Mouse (Mus musculus): ENCODE measurements around the gene Sox21.

DNA sequence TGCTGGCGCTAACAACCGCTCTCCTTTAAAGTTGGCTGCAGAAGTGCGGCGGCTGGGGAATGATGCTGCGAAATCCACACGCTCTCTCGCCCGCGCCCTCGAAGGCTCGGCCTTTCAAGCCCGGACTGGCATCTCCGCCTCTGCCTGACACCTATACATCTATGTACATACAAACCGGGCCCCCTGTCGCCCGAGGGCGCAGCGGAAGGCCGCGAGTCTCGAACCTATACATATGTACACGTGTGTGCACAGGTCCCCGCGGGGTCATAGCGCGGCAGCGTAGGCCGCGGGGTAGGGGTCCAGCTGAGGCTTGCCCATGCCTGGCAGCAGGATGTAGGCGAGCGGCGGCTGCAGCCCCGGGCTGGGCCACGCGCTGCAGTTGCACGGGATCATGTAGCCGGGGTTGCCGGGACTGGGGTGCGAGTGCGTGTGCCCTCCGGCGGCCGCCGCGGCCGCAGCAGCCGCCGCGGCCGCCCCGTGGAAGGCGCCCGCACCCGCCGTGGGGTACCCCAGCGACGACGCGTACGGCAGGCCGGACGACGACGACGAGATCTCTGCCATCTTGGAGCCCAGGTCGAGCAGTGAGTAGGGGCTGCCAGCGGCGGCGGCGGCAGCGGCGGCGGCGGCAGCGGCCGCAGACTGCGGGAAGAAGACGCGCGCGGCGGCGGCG is 2.2 kb downstream of the Sox21 start:
- TF ChIP-seq CTCF (IDR thresholded peaks at IDR 0.05; ENCODE audit: extremely low read depth, insufficient read depth, insufficient read length, insufficient replicate concordance) (no peak), POLR2A (IDR thresholded peaks at IDR 0.05; ENCODE audit: low read depth, low read length) (no peak)

Measured in spleen, adult 2 months (tissue).